Mouse (Mus musculus): ENCODE data around the gene Bbs9. TPM values are rescaled to one million over a fixed set of nuclear protein-coding genes. Genes with fewer than 3 reads are reported as not detected.

Gene Bbs9
- total RNA-seq, 4 experiments from 2014 or later: 13.9 to 15.2 (median 14.9) TPM

DNA sequence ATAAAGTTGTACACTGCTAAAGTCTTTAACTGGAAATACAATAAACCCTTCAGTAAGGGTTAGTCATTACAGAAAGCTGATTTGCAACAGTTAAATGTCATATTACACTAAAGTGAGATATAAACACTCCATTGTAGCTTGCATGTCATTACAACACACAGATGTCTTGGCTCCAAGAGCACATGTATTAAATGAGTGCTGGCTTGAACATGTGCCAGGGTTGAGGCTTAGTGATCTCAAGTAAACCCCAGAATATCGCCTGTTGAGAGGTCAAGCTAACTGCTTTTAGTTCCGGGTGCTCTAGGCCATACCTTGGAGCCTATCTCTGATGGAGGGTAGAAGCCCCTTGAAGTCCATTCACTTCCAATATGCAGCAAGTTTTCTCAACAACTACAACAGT lies 273.1 kb downstream of the Bbs9 start:
- no peak for DNase-seq (ENCODE audit: low spot score)

- DNase-seq (ENCODE audit: low spot score): peak; percentile 16
Observed at GRCm38 (mm10) chr9:22750779-22751545, 275.4 kb downstream of the Bbs9 start.

DNA sequence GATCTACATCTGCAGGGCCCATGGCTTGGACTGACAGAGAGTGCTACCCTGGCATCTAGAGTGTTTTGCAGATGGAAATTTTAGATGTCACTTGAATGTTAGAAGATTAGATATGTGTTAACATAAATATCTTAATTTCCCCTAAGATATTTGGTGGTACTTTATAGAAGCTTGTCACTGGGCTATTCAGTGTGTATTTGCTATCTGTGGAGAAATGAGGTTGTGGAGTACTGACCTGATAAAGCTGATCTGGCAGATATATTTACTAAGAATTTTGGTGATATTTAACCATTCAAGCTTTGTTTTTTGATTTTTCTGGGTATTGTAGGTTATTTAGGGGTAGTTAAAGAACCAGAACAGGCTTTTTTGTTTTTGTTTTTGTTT lies 276.0 kb downstream of the Bbs9 start:
- DNase-seq (ENCODE audit: low spot score): no peak

GRCm38 (mm10) chr9:22754081-22754672 lies 278.7 kb downstream of the Bbs9 start:
- DNase-seq (ENCODE audit: low spot score): no peak

- DNase-seq (ENCODE audit: low spot score): no peak
Observed at GRCm38 (mm10) chr9:22758487-22758886, 283.0 kb downstream of the Bbs9 start.

DNA sequence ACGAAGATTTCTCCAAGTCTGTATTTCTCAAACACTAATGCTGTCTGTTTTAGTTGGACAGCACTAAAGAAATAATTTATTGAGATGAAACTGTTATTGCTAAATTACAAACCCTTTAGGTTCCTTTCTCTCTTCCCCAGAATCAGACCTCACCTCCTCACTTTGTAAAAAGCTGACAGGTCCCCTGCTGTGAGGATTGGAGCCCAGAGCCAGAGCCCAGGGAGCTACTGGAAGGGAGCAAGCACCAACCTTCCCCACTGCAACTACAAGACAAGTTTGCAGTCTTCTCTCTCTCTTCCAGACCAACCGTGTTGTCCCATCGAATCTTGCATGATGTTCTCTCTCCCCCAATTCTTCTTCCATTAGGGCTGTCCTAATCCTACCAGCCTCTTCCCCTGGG lies 283.7 kb downstream of the Bbs9 start:
- DNase-seq (ENCODE audit: low spot score): no peak

GRCm38 (mm10) chr9:22760376-22760775 lies 284.9 kb downstream of the Bbs9 start:
- no peak for DNase-seq (ENCODE audit: low spot score)

GRCm38 (mm10) chr9:22761487-22761886 lies 286.0 kb downstream of the Bbs9 start:
- no peak for DNase-seq (ENCODE audit: low spot score)

GRCm38 (mm10) chr9:22765618-22766220 lies 290.2 kb downstream of the Bbs9 start:
- peak; percentile 33 for DNase-seq (ENCODE audit: low spot score)

DNA sequence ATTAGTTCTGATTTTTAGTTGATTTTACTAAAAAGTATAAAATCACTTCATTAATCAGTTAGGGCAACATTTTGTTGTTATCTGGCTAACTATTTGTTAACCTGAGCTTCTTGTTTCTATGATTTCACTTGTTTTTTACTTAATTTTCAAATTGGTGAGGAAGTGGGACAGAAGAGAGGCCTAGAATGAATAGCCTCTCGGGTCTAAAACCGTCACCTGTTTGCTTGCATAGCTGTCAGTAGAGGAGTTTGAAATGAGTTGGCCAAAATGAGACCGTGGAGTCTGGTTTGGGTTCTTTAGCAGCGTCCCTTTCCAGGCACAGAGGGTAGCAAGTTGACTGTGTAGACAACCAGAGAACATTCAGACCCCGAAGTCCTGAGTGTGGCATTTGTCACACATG lies 291.6 kb downstream of the Bbs9 start:
- no peak for DNase-seq (ENCODE audit: low spot score)

DNA sequence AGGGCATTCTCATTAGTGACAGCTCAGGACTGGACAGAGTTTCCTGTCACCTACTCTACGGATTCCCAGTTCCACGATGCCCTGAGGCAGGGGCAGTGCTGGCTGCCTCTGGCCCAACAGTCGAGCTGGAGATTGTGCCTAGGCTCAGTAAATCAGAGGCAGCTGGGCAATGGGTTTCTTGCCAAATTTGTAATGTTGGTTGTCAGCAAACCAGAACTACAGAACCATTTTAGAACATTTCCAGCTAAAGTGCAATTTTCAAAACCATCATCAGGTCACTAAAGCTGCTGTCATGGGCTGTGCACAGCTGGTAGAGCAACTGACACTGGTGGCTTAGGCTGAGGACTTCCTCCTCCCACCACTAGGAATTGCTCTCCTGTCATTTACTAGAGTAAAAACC lies 292.3 kb downstream of the Bbs9 start:
- no peak for DNase-seq (ENCODE audit: low spot score)

GRCm38 (mm10) chr9:22771785-22772184 lies 296.3 kb downstream of the Bbs9 start:
- no peak for DNase-seq (ENCODE audit: low spot score)

GRCm38 (mm10) chr9:22776246-22776961 lies 300.9 kb downstream of the Bbs9 start:
- peak; percentile 20 for DNase-seq (ENCODE audit: low spot score)

DNA sequence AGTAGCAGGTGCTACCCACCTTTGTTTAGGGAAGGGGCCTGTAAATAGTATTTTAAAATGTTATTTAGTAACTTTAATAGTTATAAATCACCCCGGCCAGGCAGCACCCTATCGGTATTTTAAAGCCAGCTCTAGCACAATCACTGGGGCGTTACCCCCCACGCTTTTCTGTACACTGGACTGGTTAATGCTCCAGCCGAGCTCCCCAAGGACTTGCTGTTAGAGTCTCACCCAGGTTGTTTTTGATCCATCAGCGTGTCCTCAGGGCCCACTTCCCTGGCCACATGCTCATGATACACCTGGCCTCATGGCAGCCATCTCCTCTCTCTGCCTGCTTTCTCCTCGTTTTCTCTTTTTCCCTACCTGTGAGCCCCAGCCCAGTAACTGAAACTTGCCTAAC lies 301.9 kb downstream of the Bbs9 start:
- DNase-seq (ENCODE audit: low spot score): no peak

DNA sequence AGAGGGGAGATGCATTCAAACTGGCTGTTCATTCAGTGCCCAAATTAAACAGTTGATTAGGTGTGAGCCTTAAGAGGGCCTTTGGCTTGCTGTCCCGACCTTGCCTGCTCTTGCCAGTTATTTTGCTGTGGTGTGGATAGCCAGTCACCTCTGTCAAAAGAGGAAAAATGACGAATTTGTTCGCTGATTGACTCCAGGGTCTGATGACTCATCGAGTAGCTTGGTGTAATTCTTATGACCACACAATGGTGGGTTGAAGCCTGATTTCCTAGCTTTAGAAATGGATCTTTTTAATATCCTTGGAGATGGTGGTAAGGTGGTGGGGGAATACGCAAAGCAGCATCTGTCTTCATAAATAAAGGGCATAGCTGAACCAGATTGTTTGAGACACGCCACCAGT lies 304.1 kb downstream of the Bbs9 start:
- no peak for DNase-seq (ENCODE audit: low spot score)

- DNase-seq (ENCODE audit: low spot score): no peak
Observed at GRCm38 (mm10) chr9:22786006-22786405, 310.5 kb downstream of the Bbs9 start.

DNA sequence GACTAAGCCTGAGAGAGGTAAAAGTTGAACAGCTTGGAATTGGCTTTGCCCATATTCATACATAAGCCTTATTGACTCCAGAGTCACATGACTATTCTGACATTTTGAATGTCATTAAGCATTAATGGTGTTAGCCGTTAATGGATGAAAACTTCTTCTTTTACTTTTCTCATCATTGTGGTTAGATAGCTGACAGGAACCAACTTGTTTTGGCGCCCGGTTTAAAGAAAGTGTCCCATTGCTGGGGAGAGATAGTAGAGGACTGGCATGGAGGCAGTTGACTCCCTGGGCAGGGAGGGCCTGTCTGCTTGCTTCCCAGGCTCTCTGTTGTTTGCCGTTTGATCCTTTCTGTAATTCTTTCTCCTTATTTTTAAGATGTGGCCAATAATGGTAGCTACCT lies 312.9 kb downstream of the Bbs9 start:
- no peak for DNase-seq (ENCODE audit: low spot score)

DNA sequence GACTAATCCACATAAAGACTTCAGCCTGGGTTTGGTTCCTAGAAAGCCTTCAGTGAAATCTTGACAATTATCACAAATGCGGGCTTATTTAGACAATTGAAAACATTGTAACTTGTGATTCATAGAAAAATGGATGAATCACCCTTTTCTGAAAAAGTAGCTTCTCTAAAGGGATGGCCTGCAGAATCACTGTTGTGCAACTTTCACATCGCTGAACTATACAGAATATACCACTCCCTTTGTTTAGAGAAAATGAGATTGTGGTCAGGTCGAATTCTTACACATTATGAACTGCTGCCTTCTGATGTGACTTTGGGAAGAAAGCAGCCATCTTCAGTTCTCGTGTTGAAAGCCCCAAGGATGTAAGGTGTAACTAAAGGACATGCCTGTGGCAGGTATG lies 313.3 kb downstream of the Bbs9 start:
- DNase-seq (ENCODE audit: low spot score): no peak

- DNase-seq (ENCODE audit: low spot score): no peak
Observed at GRCm38 (mm10) chr9:22789380-22790168, 314.1 kb downstream of the Bbs9 start.

- no peak for DNase-seq (ENCODE audit: low spot score)
Observed at GRCm38 (mm10) chr9:22791208-22791607, 315.7 kb downstream of the Bbs9 start.

GRCm38 (mm10) chr9:22791750-22792149 lies 316.2 kb downstream of the Bbs9 start:
- no peak for DNase-seq (ENCODE audit: low spot score)

GRCm38 (mm10) chr9:22793698-22794097 lies 318.2 kb downstream of the Bbs9 start:
- DNase-seq (ENCODE audit: low spot score): no peak
